Mouse (Mus musculus): ENCODE measurements around the gene Gm49322.
A peak's percentile ranks its signal among the peaks of the same experiment; 100 is the strongest.

Gm49322 gene

GRCm38 (mm10) chr10:80655406-80656129 lies 49.7 kb downstream of the Gm49322 start:
- DNase-seq (ENCODE audit: low read depth) = no peak

GRCm38 (mm10) chr10:80656130-80656862 lies 50.5 kb downstream of the Gm49322 start:
- DNase-seq (ENCODE audit: low read depth) = peak; percentile 100

GRCm38 (mm10) chr10:80656863-80657623 lies 51.2 kb downstream of the Gm49322 start, which contains the start of gene Btbd2:
Gene Btbd2, minus strand, starts transcription at chr10:80657071.
- no peak for DNase-seq (ENCODE audit: low read depth)

GRCm38 (mm10) chr10:80658194-80658840 lies 52.5 kb downstream of the Gm49322 start:
- no peak for DNase-seq (ENCODE audit: low read depth)

GRCm38 (mm10) chr10:80658841-80659202 lies 53.0 kb downstream of the Gm49322 start:
- no peak for DNase-seq (ENCODE audit: low read depth)

- DNase-seq (ENCODE audit: low read depth) = peak; percentile 90
Measured at GRCm38 (mm10) chr10:80659213-80659612, 53.4 kb downstream of the Gm49322 start.

- peak; percentile 64 for DNase-seq (ENCODE audit: low read depth)
Measured at GRCm38 (mm10) chr10:80661149-80661548, 55.3 kb downstream of the Gm49322 start.

- DNase-seq (ENCODE audit: low read depth) = no peak
Measured at GRCm38 (mm10) chr10:80663485-80664196, 57.8 kb downstream of the Gm49322 start.

GRCm38 (mm10) chr10:80664197-80665015 lies 58.6 kb downstream of the Gm49322 start:
- peak; percentile 81 for DNase-seq (ENCODE audit: low read depth)

- DNase-seq (ENCODE audit: low read depth) = peak; percentile 72
Measured at GRCm38 (mm10) chr10:80665016-80665380, 59.2 kb downstream of the Gm49322 start.
